Mouse (Mus musculus) heart, embryonic 15.5 days (tissue): ENCODE results near the gene Phf14. TPM values are rescaled to one million over a fixed set of nuclear protein-coding genes. Genes with fewer than 3 reads are reported as not detected.

Experiments
- ATAC-seq: fragments of 200-750 bp; cut with Nextera tagmentation; replicated peaks from 2 replicates; pipeline ENCODE4 v1.8.0; 2017; ENCODE audit warnings: low read depth, moderate TSS enrichment; ENCODE audit not compliant: insufficient number of reproducible peaks, insufficient read depth, low FRiP score
- H3K27ac ChIP-seq: fragments of 300-500 bp; sonication (generic); 2 replicates; pipeline ENCODE4 v1.5.1; 2015; ENCODE audit warnings: mild to moderate bottlenecking, inconsistent platforms
- H3K27me3 ChIP-seq: fragments of 300-500 bp; sonication (generic); 2 replicates; pipeline ENCODE4 v1.6.1; 2015; ENCODE audit warnings: inconsistent platforms
- H3K36me3 ChIP-seq: fragments of 300-500 bp; sonication (generic); 2 replicates; pipeline ENCODE4 v1.6.1; 2015; ENCODE audit warnings: mild to moderate bottlenecking, inconsistent platforms
- H3K4me1 ChIP-seq: fragments of 300-500 bp; sonication (generic); replicated peaks from 2 replicates; pipeline ENCODE4 v1.6.1; 2015; ENCODE audit warnings: inconsistent platforms
- H3K4me2 ChIP-seq: fragments of 300-500 bp; sonication (generic); 2 replicates; pipeline ENCODE4 v1.6.1; 2015; ENCODE audit warnings: inconsistent platforms, mild to moderate bottlenecking, moderate library complexity
- H3K4me3 ChIP-seq: fragments of 300-500 bp; sonication (generic); 2 replicates; pipeline ENCODE4 v1.5.1; 2015; ENCODE audit warnings: mild to moderate bottlenecking, inconsistent platforms
- H3K9ac ChIP-seq: fragments of 300-500 bp; sonication (generic); 2 replicates; pipeline ENCODE4 v1.6.1; 2015; ENCODE audit warnings: mild to moderate bottlenecking, inconsistent platforms
- H3K9me3 ChIP-seq: fragments of 300-500 bp; sonication (generic); replicated peaks from 2 replicates; pipeline ENCODE4 v1.6.1; 2016; ENCODE audit warnings: inconsistent platforms
- WGBS: fragments of 180-500 bp; shearing (Covaris S2); methylation state at CpG from one replicate; pipeline ENCODE4 v1.1.7; 2015; ENCODE audit warnings: mixed read lengths; 5-methylcytosine and 5-hydroxymethylcytosine counted together
- polyA plus RNA-seq: library from polyadenylated mRNA; unstranded; fragments of >200 nt; fragmentation: Nextera tagmentation; extraction: Ambion mirVana; gene quantifications from 2 replicates; pipeline ENCODE4 v1.2.1, GENCODE M21; 2015

Gene Phf14
- polyA plus RNA-seq, 1 experiment from 2014 or later: 39.1 TPM

DNA sequence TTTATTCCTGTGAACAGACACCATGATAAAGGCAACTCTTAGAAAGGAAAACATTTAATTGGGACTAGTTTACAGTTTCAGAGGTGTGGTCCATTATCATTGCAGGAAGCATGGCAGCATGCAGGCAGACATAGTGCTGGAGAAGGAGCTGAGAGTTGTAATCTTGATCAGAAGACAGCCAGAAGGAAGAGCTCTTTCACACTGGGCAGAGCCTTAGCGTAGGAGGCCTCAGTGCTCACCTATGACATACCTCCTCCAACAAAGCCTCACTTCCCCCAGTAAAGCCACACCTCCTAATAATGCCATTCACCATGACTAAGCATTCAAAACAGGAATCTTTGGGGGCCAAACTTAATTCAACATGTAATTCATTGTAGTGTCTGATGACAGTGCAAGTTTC, 40.5 kb downstream of the Phf14 start:
- ATAC-seq: no peak
- Histone ChIP-seq H3K9ac (no peak overlapping the region), H3K9me3 (no peaks in the 10 kb centered on the region), H3K27ac (no peak overlapping the region), H3K4me2 (no peak overlapping the region), H3K4me1 (peaks cover 17% of the 10 kb centered on the region), H3K27me3 (no peaks in the 10 kb centered on the region), H3K4me3 (no peak overlapping the region), H3K36me3 (peaks cover 4% of the 10 kb centered on the region)
- 92% methylated on average over 1 of the region's 1 CpGs for WGBS

DNA sequence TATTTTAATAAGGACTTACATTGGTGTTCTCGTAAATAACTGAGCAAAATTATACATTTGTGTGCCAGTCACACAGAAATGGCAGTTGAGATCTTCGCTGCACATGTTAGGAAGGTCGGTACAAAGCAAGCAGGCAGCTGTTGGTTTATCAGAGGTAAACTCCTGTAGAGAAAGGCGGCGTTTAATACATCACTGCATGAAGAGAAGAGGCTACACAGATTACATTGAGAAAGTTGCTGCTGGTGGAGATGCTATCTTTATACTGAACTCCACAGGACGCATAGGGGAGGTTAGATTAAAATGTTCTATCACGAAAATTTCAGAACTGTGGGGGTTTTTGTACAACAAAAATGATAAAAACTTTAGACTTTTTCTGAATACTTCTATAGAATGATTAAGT, 52.6 kb downstream of the Phf14 start:
- Histone ChIP-seq H3K4me3 (no peak overlapping the region), H3K4me1 (no peaks in the 10 kb centered on the region), H3K27ac (no peak overlapping the region), H3K9me3 (no peaks in the 10 kb centered on the region), H3K9ac (no peak overlapping the region), H3K4me2 (no peak overlapping the region), H3K27me3 (no peaks in the 10 kb centered on the region), H3K36me3 (peaks cover 10% of the 10 kb centered on the region)
- ATAC-seq: no peak
- WGBS: 84% methylated on average over 7 of the region's 7 CpGs

DNA sequence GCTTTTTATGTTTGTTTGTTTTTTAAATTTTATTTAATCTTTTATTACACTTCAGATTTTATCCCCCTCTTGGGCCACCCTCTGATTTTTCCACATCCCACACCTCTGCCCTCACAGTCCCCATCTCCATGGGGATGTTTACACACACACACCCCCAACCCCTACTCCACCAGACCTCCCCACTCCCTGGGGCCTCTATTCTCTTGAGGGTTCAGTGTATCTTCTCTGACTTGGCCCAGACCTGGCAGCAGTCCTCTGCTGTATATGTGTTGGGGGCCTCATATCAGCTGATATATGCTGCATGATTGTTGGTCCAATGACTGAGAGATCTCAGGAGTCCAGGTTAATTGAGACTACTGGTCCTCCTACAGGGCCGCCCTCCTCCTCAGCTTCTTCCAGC, 86.2 kb downstream of the Phf14 start:
- Histone ChIP-seq H3K4me3 (no peak overlapping the region), H3K9ac (no peak overlapping the region), H3K36me3 (peaks cover 20% of the 10 kb centered on the region), H3K27ac (no peak overlapping the region), H3K9me3 (no peaks in the 10 kb centered on the region), H3K4me1 (peaks cover 6% of the 10 kb centered on the region; the same call in 1 of the 2 replicates), H3K4me2 (no peak overlapping the region), H3K27me3 (no peaks in the 10 kb centered on the region)
- ATAC-seq: no peak
- WGBS: 100% methylated on average over 1 of the region's 1 CpGs

DNA sequence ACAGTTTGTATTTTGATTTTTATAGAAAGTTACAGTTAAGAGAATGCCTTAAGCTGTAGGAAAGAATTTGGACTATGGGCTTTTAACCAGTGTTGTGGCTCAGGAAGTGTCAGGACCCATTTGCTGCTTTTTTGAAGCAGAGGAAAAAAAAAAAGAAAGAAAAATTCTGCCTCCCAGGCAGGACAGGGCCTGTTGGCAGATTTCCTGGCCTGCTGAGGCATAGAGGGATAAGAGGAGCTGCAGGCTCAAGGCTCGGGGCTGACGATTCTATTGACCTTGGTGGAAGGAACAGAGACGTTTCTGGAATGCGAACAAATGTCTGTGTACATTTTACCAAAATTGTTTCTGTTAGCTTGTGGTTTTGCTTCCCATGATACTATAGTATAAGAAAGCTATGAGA, 91.0 kb downstream of the Phf14 start:
- no peak overlapping the region for H3K4me3 ChIP-seq
- peak overlapping the region; percentile 28 for H3K27ac ChIP-seq
- H3K4me2 ChIP-seq: no peak overlapping the region
- H3K36me3 ChIP-seq: peaks cover 16% of the 10 kb centered on the region
- no peak overlapping the region for H3K9ac ChIP-seq
- peaks cover 8% of the 10 kb centered on the region; the same call in 1 of the 2 replicates for H3K4me1 ChIP-seq
- ATAC-seq: no peak
- no peaks in the 10 kb centered on the region for H3K9me3 ChIP-seq
- H3K27me3 ChIP-seq: no peaks in the 10 kb centered on the region
- 50% methylated on average over 4 of the region's 4 CpGs for WGBS

DNA sequence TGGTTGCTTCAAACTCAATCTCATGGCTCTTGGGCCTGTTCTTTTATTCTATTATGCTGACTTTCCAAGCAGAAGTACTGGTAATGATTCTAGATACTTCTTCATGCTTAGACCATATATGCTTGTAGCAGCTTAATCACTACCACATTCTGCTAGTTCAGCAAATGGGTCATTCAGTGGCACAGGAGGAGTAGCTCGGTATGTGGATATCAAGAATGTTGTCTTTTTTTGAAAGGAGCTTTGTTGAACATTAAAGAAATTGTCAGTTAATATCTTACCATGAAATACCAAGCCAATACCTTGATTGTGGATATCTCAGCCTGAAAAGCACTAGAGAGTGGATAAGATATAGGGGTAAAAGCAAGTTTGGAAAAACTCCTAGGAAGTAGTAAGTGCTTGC, 91.9 kb downstream of the Phf14 start:
- ATAC-seq: no peak
- H3K36me3 ChIP-seq: peaks cover 16% of the 10 kb centered on the region
- 92% methylated on average over 1 of the region's 1 CpGs for WGBS

DNA sequence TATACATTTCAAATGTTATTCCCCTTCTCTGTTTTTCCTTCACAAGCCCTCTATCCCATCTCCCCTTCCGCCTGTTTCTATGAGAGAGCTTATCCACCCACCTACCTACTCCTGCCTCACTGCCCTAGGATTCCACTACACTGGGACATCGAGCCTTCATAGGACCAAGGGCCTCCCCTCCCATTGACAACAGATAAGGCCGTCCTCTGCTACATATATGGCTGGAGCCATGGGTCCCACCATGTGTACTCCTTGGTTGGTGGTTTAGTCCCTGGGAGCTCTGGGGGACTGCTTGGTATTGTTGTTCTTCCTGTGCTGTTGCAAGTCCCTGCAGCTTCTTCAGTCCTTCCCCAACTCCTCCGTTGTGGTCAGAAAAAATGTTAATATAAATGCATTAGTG, 97.8 kb downstream of the Phf14 start:
- no peaks in the 10 kb centered on the region for H3K4me1 ChIP-seq
- H3K27ac ChIP-seq: no peak overlapping the region
- no peaks in the 10 kb centered on the region for H3K9me3 ChIP-seq
- no peak overlapping the region for H3K9ac ChIP-seq
- peaks cover 5% of the 10 kb centered on the region for H3K36me3 ChIP-seq
- WGBS: 80% methylated on average over 4 of the region's 4 CpGs
- H3K4me3 ChIP-seq: no peak overlapping the region
- H3K4me2 ChIP-seq: no peak overlapping the region
- no peak for ATAC-seq
- H3K27me3 ChIP-seq: no peaks in the 10 kb centered on the region

More for the DNA sequence above, 91.9 kb downstream of the Phf14 start:
- Histone ChIP-seq H3K4me2 (no peak overlapping the region), H3K9me3 (no peaks in the 10 kb centered on the region), H3K4me1 (peaks cover 8% of the 10 kb centered on the region; the same call in 1 of the 2 replicates), H3K4me3 (no peak overlapping the region), H3K27me3 (no peaks in the 10 kb centered on the region), H3K9ac (no peak overlapping the region), H3K27ac (no peak overlapping the region)

DNA sequence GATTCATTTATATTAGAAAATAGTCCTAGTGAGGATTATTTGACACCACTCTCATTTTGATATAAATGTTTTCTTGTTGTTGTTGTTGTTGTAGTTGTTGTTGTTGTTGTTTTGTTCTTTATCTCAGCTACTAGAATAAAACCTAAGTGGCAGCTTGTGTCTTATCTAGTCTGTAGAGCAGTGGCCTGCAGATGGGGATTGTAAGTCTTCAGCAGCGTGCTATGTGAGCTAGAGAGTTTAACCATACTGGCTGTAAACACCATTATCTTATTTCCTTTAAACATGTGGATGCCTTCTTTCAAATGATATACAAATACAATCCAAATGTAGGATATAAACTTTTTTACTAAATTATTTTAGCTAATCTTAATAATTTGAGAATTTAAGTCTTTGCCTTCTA, 98.4 kb downstream of the Phf14 start:
- H3K9me3 ChIP-seq: no peaks in the 10 kb centered on the region
- no peak for ATAC-seq
- no peaks in the 10 kb centered on the region for H3K27me3 ChIP-seq
- no peak overlapping the region for H3K9ac ChIP-seq
- H3K27ac ChIP-seq: no peak overlapping the region
- peaks cover 5% of the 10 kb centered on the region for H3K36me3 ChIP-seq
- WGBS: 74% methylated on average over 1 of the region's 1 CpGs
- H3K4me3 ChIP-seq: no peak overlapping the region
- no peaks in the 10 kb centered on the region for H3K4me1 ChIP-seq
- no peak overlapping the region for H3K4me2 ChIP-seq

DNA sequence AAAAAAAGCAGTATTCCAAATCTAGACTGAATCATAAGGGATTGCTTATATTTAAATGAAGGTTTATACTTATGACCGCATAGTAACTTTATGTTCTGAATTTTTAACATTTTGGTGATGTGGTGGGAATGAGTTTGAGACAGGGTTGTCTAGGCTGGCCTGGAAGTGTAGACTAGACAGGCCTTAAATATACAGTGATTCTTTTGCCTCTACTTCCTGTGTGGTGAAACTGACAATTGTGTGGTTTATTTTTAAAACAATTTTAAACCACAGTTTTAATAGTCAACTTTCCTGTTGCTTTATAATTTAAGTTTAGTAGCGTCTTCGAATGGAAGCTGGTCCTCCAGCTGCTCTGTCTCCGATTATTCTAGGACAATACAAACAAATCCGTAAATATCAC, 104.5 kb downstream of the Phf14 start:
- no peak overlapping the region for H3K27ac ChIP-seq
- no peak overlapping the region for H3K4me3 ChIP-seq
- H3K27me3 ChIP-seq: no peaks in the 10 kb centered on the region
- peaks cover 5% of the 10 kb centered on the region; the same call in 1 of the 2 replicates for H3K36me3 ChIP-seq
- H3K9me3 ChIP-seq: no peaks in the 10 kb centered on the region
- no peak overlapping the region for H3K9ac ChIP-seq
- no peak for ATAC-seq
- H3K4me2 ChIP-seq: no peak overlapping the region
- WGBS: 91% methylated on average over 5 of the region's 5 CpGs
- no peaks in the 10 kb centered on the region for H3K4me1 ChIP-seq

DNA sequence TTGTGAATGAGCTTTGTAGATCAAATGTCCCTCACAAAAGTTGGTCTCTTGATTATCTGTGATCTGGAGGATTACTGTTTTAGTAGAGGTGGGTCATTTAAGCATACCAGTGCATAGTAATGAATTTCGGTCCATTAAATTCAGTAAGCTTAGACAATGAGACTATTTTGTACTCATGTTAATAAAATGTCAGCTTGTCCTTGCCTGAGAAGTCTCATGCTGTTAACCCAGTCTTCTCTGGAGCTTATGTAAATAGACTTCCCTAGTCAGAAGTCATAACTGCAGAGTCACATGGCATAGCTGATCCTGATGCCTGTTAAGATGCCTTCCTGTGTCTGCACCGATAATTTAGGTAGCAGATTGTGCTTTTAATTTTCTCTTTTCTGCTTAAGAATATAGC, 106.4 kb downstream of the Phf14 start:
- no peak for ATAC-seq
- WGBS: 75% methylated on average over 2 of the region's 2 CpGs
- Histone ChIP-seq H3K4me1 (no peaks in the 10 kb centered on the region), H3K4me2 (no peak overlapping the region), H3K9ac (no peak overlapping the region), H3K9me3 (no peaks in the 10 kb centered on the region), H3K36me3 (no peaks in the 10 kb centered on the region), H3K27me3 (no peaks in the 10 kb centered on the region), H3K4me3 (no peak overlapping the region), H3K27ac (no peak overlapping the region)

DNA sequence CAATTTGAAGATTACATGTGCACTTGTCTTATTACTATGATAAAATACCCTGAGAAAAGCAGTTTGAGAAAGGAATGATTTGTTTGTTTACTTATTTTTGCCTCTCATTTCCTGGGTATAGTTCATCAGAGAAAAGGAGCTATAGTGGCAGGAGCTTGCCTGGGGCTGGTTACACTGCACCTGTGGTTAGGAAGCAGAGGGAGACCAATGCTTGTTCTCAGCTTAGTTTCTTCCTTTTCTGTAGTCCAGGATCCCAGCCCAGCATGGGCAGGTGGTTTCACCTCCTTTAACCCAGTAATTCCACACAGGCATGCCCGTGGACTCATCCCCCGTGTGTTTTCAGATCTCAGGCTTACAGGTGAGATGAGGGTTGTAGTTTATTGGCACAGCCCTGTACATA, 107.1 kb downstream of the Phf14 start:
- no peak for ATAC-seq
- Histone ChIP-seq H3K27me3 (no peaks in the 10 kb centered on the region), H3K27ac (no peak overlapping the region), H3K4me1 (no peaks in the 10 kb centered on the region), H3K4me2 (no peak overlapping the region), H3K9ac (no peak overlapping the region), H3K36me3 (no peaks in the 10 kb centered on the region), H3K4me3 (no peak overlapping the region), H3K9me3 (no peaks in the 10 kb centered on the region)
- WGBS: 85% methylated on average over 2 of the region's 2 CpGs

DNA sequence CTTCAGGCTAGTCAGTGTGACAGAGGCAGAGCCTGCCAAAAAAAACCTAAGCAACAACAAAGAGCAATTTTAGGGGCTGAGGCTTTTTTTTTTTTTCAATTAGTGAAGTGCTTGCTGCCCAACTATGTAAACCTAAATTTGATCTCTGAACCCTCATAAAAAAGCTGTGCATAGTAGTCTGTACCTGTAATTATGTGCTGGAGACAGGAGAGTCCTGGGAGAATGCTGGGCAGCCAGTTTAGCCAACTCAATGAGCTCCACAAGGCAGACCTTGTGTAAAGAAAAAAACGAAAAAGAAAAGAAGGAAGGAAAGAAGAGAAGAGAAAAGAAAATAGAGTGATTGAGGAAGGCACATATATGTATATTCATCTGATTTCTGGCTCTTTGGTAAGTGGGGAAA, 112.1 kb downstream of the Phf14 start:
- Histone ChIP-seq H3K36me3 (0 out of 2 replicates have a peak, but pooled peaks cover 4% of the 10 kb centered on the region), H3K9me3 (no peaks in the 10 kb centered on the region), H3K4me1 (no peaks in the 10 kb centered on the region), H3K27me3 (no peaks in the 10 kb centered on the region), H3K27ac (no peak overlapping the region), H3K4me3 (no peak overlapping the region), H3K9ac (no peak overlapping the region), H3K4me2 (no peak overlapping the region)
- ATAC-seq: no peak
- 66% methylated on average over 1 of the region's 1 CpGs for WGBS

DNA sequence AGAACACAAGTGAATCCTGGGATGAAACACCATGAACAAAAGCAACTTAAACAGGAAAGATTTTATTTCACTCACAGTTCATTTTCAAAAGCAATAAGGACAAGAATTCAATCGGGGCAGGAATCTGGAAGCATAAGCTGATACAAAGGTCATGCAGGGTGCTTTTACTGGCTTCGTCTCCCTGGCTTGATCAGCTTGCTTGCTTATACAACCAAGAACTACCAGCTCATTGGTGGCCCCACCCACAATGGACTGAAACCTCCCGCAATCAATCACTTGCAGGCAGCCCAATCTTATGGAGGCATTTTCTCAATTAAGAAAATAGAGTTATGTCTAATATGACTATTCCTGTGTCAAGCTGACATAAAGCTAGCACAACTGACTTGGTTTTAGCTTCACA, 112.5 kb downstream of the Phf14 start:
- no peak overlapping the region for H3K9ac ChIP-seq
- no peaks in the 10 kb centered on the region for H3K9me3 ChIP-seq
- no peaks in the 10 kb centered on the region for H3K4me1 ChIP-seq
- ATAC-seq: no peak
- H3K27me3 ChIP-seq: no peaks in the 10 kb centered on the region
- no peak overlapping the region for H3K4me2 ChIP-seq
- no peak overlapping the region for H3K27ac ChIP-seq
- H3K4me3 ChIP-seq: no peak overlapping the region
- H3K36me3 ChIP-seq: 0 out of 2 replicates have a peak, but pooled peaks cover 4% of the 10 kb centered on the region
- 81% methylated on average over 3 of the region's 3 CpGs for WGBS
